Mouse (Mus musculus) megakaryocyte, embryonic 14.5 days (primary cell): Measurements from ENCODE around the gene Ttc27.

Experiments
- FLI1 ChIP-seq: IDR thresholded peaks from 2 replicates; pipeline ENCODE4 v1.6.1; 2012; ENCODE audit warnings: low read length, inconsistent platforms, mixed read lengths
- GATA1 ChIP-seq: IDR thresholded peaks from 3 replicates; pipeline ENCODE4 v1.6.1; 2012; ENCODE audit warnings: mixed read lengths, low read length, inconsistent platforms, borderline replicate concordance

GRCm38 (mm10) chr17:74786198-74786734 lies 68.7 kb downstream of the Ttc27 start:
- no peak for TF ChIP-seq GATA1
- TF ChIP-seq FLI1: no peak
